Mouse (Mus musculus) brain, embryonic 14.5 days (tissue): ENCODE results near the gene Rnd1. TPM values are rescaled to one million over a fixed set of nuclear protein-coding genes. Genes with fewer than 3 reads are reported as not detected.

Experiments
- DNase-seq: peaks from one replicate; pipeline ENCODE4 v3.0.0-alpha.2; 2011; ENCODE audit warnings: low read depth
- CTCF ChIP-seq: fragments of 200-500 bp; IDR thresholded peaks from 2 replicates; pipeline ENCODE4 v1.5.1; 2012; ENCODE audit warnings: inconsistent platforms, mild to moderate bottlenecking, moderate library complexity, borderline replicate concordance; ENCODE audit not compliant: insufficient read depth, insufficient read length; ENCODE audit errors: extremely low read depth
- POLR2A ChIP-seq: fragments of 200-500 bp; IDR thresholded peaks from 2 replicates; pipeline ENCODE4 v1.6.1; 2012; ENCODE audit warnings: mild to moderate bottlenecking, inconsistent platforms, borderline replicate concordance; ENCODE audit not compliant: poor library complexity, insufficient read depth, insufficient read length, severe bottlenecking; ENCODE audit errors: extremely low read depth
- polyA plus RNA-seq: library from polyadenylated mRNA; depleted of rRNA; stranded (reverse); fragments of >200 nt; gene quantifications from 2 replicates; pipeline ENCODE4 v1.2.3, GENCODE M21; 2012

Rnd1 gene
- polyA plus RNA-seq, 1 experiment: 14.0 TPM

GRCm38 (mm10) chr15:98652174-98652573, 25.1 kb downstream of the Rnd1 start:
- TF ChIP-seq CTCF (no peak), POLR2A (no peak)
- DNase-seq: no peak

GRCm38 (mm10) chr15:98651431-98651830, 25.8 kb downstream of the Rnd1 start:
- TF ChIP-seq POLR2A (no peak), CTCF (no peak)
- DNase-seq: no peak

GRCm38 (mm10) chr15:98648071-98648470, 29.2 kb downstream of the Rnd1 start:
- TF ChIP-seq CTCF (no peak), POLR2A (no peak)
- DNase-seq: no peak

- TF ChIP-seq CTCF: no peak
- no peak for TF ChIP-seq POLR2A
- no peak for DNase-seq
These were observed 30.0 kb downstream of the Rnd1 start for GRCm38 (mm10) chr15:98647308-98647707.

GRCm38 (mm10) chr15:98646737-98647136, 30.5 kb downstream of the Rnd1 start:
- TF ChIP-seq POLR2A (no peak), CTCF (no peak)
- DNase-seq: no peak

GRCm38 (mm10) chr15:98645057-98646026, 31.9 kb downstream of the Rnd1 start:
- TF ChIP-seq CTCF (no peak), POLR2A (no peak)
- DNase-seq: no peak

GRCm38 (mm10) chr15:98644406-98644805, 32.9 kb downstream of the Rnd1 start:
- no peak for DNase-seq
- TF ChIP-seq POLR2A (no peak), CTCF (no peak)

- no peak for TF ChIP-seq POLR2A
- TF ChIP-seq CTCF: no peak
- DNase-seq: no peak
These were observed 37.1 kb downstream of the Rnd1 start for GRCm38 (mm10) chr15:98640157-98640556.

GRCm38 (mm10) chr15:98637155-98637554, 40.1 kb downstream of the Rnd1 start:
- no peak for TF ChIP-seq CTCF
- no peak for TF ChIP-seq POLR2A
- no peak for DNase-seq

GRCm38 (mm10) chr15:98636517-98636916, 40.7 kb downstream of the Rnd1 start:
- no peak for TF ChIP-seq POLR2A
- TF ChIP-seq CTCF: no peak
- peak; percentile 86 for DNase-seq

GRCm38 (mm10) chr15:98635291-98635841, 41.9 kb downstream of the Rnd1 start:
- TF ChIP-seq POLR2A: no peak
- no peak for TF ChIP-seq CTCF
- peak; percentile 55 for DNase-seq
